Mouse (Mus musculus) gastrocnemius, postnatal 36 days (tissue): ENCODE data around the gene BC035044. TPM values are rescaled to one million over a fixed set of nuclear protein-coding genes. Genes with fewer than 3 reads are reported as not detected.
A peak's percentile ranks its signal among the peaks of the same experiment; 100 is the strongest.
"Not testable (repeated sequence)": the region's sequence is repeated elsewhere in the genome, so short reads cannot be mapped to it uniquely, and the experiment has no call there.

Experiments
- DNase-seq, 2 experiments: peaks; one replicate each; pipeline ENCODE4 v3.0.0; 2022
- intact Hi-C: fragments of 180-260 bp; cut with DNase I; formaldehyde crosslinking; loops from one replicate; pipeline ENCODE4 v1.15.1; 2025
- microRNA-seq, 2 experiments: library from miRNA; unstranded; fragments of <30 nt; microRNA quantifications; one replicate each; pipeline ENCODE4 v1.2.0; 2021
- total RNA-seq, 2 experiments: library from RNA; stranded (reverse); gene quantifications; 2 replicates each; pipeline ENCODE4 v1.2.3; 2021

Gene BC035044
- total RNA-seq, 2 experiments from 2014 or later: not detected

- peak; percentile 73 to 87 for DNase-seq
- intact Hi-C loops: not testable (repeated sequence)
These were observed 91.6 kb downstream of the BC035044 start for GRCm38 (mm10) chr6:128799144-128799895.

Small RNA genes lying within 50 kb of the gene (microRNA-seq; reads per million reads assigned to microRNA genes)
- gene Gm27336: 0 reads per million in 2 experiments

Other genes starting within 250 kb of the BC035044 start
- gene Clec2h, start 228.7 kb downstream of the BC035044 start, total RNA-seq: not detected
- gene Klrb1, start 168.1 kb downstream of the BC035044 start, total RNA-seq: not detected
- gene Klrb1c, start 101.9 kb downstream of the BC035044 start, total RNA-seq: not detected
- not detected for gene Gm44511, start 64.8 kb downstream of the BC035044 start, total RNA-seq
- not detected for gene Klrb1b, start 64.8 kb downstream of the BC035044 start, total RNA-seq
- under 1 TPM in 1 of 2 experiments, not detected in 1; 0.18 TPM for gene Clec2i, start 3.5 kb downstream of the BC035044 start, total RNA-seq
- 1 to 10 TPM; 2.3 to 2.5 TPM for gene Clec2g, start 43.3 kb upstream of the BC035044 start, total RNA-seq
- gene Klrb1f, start 154.8 kb upstream of the BC035044 start, total RNA-seq: not detected
- gene Clec2e, start 209.8 kb upstream of the BC035044 start, total RNA-seq: under 1 TPM; 0.15 to 0.36 TPM